Mouse (Mus musculus): ENCODE measurements around the gene Rragd. TPM values are rescaled to one million over a fixed set of nuclear protein-coding genes. Genes with fewer than 3 reads are reported as not detected.

Rragd gene
- total and polyA plus RNA-seq, 2 experiments from 2014 or later = 30.6 to 45.3 TPM

- no peak overlapping the region; the same call in 1 of the 2 replicates for H3K4me2 ChIP-seq (ENCODE audit: low read depth)
- 9% methylated on average over 3 of the region's 3 CpGs for WGBS
- no peak for DNase-seq
- H3K9ac ChIP-seq = no peak overlapping the region
- no peak overlapping the region for H3K4me3 ChIP-seq (ENCODE audit: low read depth, low read length)
- no peaks in the 10 kb centered on the region for H3K27me3 ChIP-seq (ENCODE audit: insufficient read depth, low read length)
- no peak for TF ChIP-seq CTCF (IDR thresholded peaks at IDR 0.05; ENCODE audit: low read depth)
- no peak overlapping the region for H3K27ac ChIP-seq (ENCODE audit: low read depth, low read length)
- H3K36me3 ChIP-seq (ENCODE audit: insufficient read depth) = no peaks in the 10 kb centered on the region
- peaks cover 8% of the 10 kb centered on the region; the same call in 1 of the 2 replicates for H3K4me1 ChIP-seq (ENCODE audit: insufficient read depth)
- no peak for ATAC-seq
- H3K9me3 ChIP-seq (ENCODE audit: low read length) = no peaks in the 10 kb centered on the region
Observed at GRCm38 (mm10) chr4:32985684-32986083, 2.8 kb downstream of the Rragd start.

- 79% methylated on average over 3 of the region's 3 CpGs for WGBS
- DNase-seq = no peak
- H3K4me1 ChIP-seq (ENCODE audit: insufficient read depth) = peaks cover 8% of the 10 kb centered on the region; the same call in 1 of the 2 replicates
- no peak overlapping the region for H3K27ac ChIP-seq (ENCODE audit: low read depth, low read length)
- no peak overlapping the region for H3K9ac ChIP-seq
- no peak overlapping the region for H3K4me3 ChIP-seq (ENCODE audit: low read depth, low read length)
- no peaks in the 10 kb centered on the region for H3K27me3 ChIP-seq (ENCODE audit: insufficient read depth, low read length)
- H3K9me3 ChIP-seq (ENCODE audit: low read length) = no peaks in the 10 kb centered on the region
- H3K4me2 ChIP-seq (ENCODE audit: low read depth) = no peak overlapping the region
- ATAC-seq = no peak
- TF ChIP-seq CTCF (IDR thresholded peaks at IDR 0.05; ENCODE audit: low read depth) = no peak
- H3K36me3 ChIP-seq (ENCODE audit: insufficient read depth) = no peaks in the 10 kb centered on the region
Observed at GRCm38 (mm10) chr4:32987006-32987405, 4.2 kb downstream of the Rragd start.

GRCm38 (mm10) chr4:32989346-32989745 is 6.5 kb downstream of the Rragd start:
- H3K9me3 ChIP-seq (ENCODE audit: low read length) = no peaks in the 10 kb centered on the region
- no peak for ATAC-seq
- no peak overlapping the region for H3K4me2 ChIP-seq (ENCODE audit: low read depth)
- no peak overlapping the region for H3K4me3 ChIP-seq (ENCODE audit: low read depth, low read length)
- WGBS = 84% methylated on average over 2 of the region's 2 CpGs
- no peaks in the 10 kb centered on the region for H3K27me3 ChIP-seq (ENCODE audit: insufficient read depth, low read length)
- H3K27ac ChIP-seq (ENCODE audit: low read depth, low read length) = no peak overlapping the region
- no peak overlapping the region for H3K9ac ChIP-seq
- H3K36me3 ChIP-seq (ENCODE audit: insufficient read depth) = no peaks in the 10 kb centered on the region
- peaks cover 8% of the 10 kb centered on the region; the same call in 1 of the 2 replicates for H3K4me1 ChIP-seq (ENCODE audit: insufficient read depth)
- TF ChIP-seq CTCF (IDR thresholded peaks at IDR 0.05; ENCODE audit: low read depth) = no peak
- no peak for DNase-seq

DNA sequence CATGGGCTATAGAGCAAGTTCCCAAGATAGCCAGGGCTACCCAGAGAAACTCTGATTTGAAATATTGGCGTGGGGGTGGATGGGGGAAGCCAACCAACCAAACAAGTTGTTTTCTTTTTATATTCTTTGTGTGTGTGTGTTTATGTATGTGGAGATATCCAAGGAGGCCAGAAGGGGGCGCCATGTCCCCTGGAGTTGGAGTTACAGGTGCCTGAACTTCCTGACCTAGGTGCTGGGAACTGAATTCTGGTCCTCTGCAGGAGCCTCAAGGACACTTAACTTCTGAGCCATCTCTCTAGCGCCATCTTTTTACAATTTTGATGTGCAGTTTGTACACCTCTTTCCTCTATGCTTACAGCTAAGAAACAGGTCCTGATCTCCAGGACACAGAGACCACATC is 11.3 kb downstream of the Rragd start:
- ATAC-seq (no peak), DNase-seq (no peak)
- Histone ChIP-seq H3K27me3 (ENCODE audit: insufficient read depth, low read length) (no peaks in the 10 kb centered on the region), H3K9me3 (ENCODE audit: low read length) (no peaks in the 10 kb centered on the region), H3K36me3 (ENCODE audit: insufficient read depth) (no peaks in the 10 kb centered on the region; the same call in 1 of the 2 replicates), H3K9ac (no peak overlapping the region), H3K4me1 (ENCODE audit: insufficient read depth) (no peaks in the 10 kb centered on the region), H3K4me2 (ENCODE audit: low read depth) (no peak overlapping the region), H3K4me3 (ENCODE audit: low read depth, low read length) (no peak overlapping the region), H3K27ac (ENCODE audit: low read depth, low read length) (no peak overlapping the region)
- 77% methylated on average over 3 of the region's 3 CpGs for WGBS
- TF ChIP-seq CTCF (IDR thresholded peaks at IDR 0.05; ENCODE audit: low read depth) = no peak

- 96% methylated on average over 5 of the region's 5 CpGs for WGBS
- Histone ChIP-seq H3K36me3 (ENCODE audit: insufficient read depth) (no peaks in the 10 kb centered on the region; the same call in 1 of the 2 replicates), H3K9me3 (ENCODE audit: low read length) (no peaks in the 10 kb centered on the region), H3K4me1 (ENCODE audit: insufficient read depth) (no peaks in the 10 kb centered on the region), H3K27me3 (ENCODE audit: insufficient read depth, low read length) (no peaks in the 10 kb centered on the region), H3K27ac (ENCODE audit: low read depth, low read length) (no peak overlapping the region), H3K4me3 (ENCODE audit: low read depth, low read length) (no peak overlapping the region), H3K9ac (no peak overlapping the region), H3K4me2 (ENCODE audit: low read depth) (no peak overlapping the region)
- DNase-seq (no peak), ATAC-seq (no peak)
- no peak for TF ChIP-seq CTCF (IDR thresholded peaks at IDR 0.05; ENCODE audit: low read depth)
Observed at GRCm38 (mm10) chr4:32996083-32996482, 13.2 kb downstream of the Rragd start.

GRCm38 (mm10) chr4:32997571-32997970 is 14.7 kb downstream of the Rragd start:
- Histone ChIP-seq H3K4me1 (ENCODE audit: insufficient read depth) (no peaks in the 10 kb centered on the region), H3K27ac (ENCODE audit: low read depth, low read length) (no peak overlapping the region), H3K36me3 (ENCODE audit: insufficient read depth) (no peaks in the 10 kb centered on the region; the same call in 1 of the 2 replicates), H3K4me2 (ENCODE audit: low read depth) (no peak overlapping the region), H3K9ac (no peak overlapping the region), H3K9me3 (ENCODE audit: low read length) (no peaks in the 10 kb centered on the region), H3K4me3 (ENCODE audit: low read depth, low read length) (no peak overlapping the region), H3K27me3 (ENCODE audit: insufficient read depth, low read length) (no peaks in the 10 kb centered on the region)
- no peak for ATAC-seq
- WGBS = 86% methylated on average over 5 of the region's 5 CpGs
- DNase-seq = no peak
- TF ChIP-seq CTCF (IDR thresholded peaks at IDR 0.05; ENCODE audit: low read depth) = no peak

GRCm38 (mm10) chr4:32998996-32999395 is 16.2 kb downstream of the Rragd start:
- no peaks in the 10 kb centered on the region for H3K4me1 ChIP-seq (ENCODE audit: insufficient read depth)
- H3K9me3 ChIP-seq (ENCODE audit: low read length) = no peaks in the 10 kb centered on the region
- no peak for ATAC-seq
- no peak for TF ChIP-seq CTCF (IDR thresholded peaks at IDR 0.05; ENCODE audit: low read depth)
- no peak for DNase-seq
- no peak overlapping the region for H3K4me2 ChIP-seq (ENCODE audit: low read depth)
- H3K27me3 ChIP-seq (ENCODE audit: insufficient read depth, low read length) = no peaks in the 10 kb centered on the region
- H3K9ac ChIP-seq = no peak overlapping the region
- WGBS = 96% methylated on average over 8 of the region's 8 CpGs
- H3K4me3 ChIP-seq (ENCODE audit: low read depth, low read length) = no peak overlapping the region
- no peaks in the 10 kb centered on the region; the same call in 1 of the 2 replicates for H3K36me3 ChIP-seq (ENCODE audit: insufficient read depth)
- H3K27ac ChIP-seq (ENCODE audit: low read depth, low read length) = no peak overlapping the region
